Mouse (Mus musculus) adrenal gland, adult (tissue): ENCODE measurements around the gene Scaf1.
A peak's percentile ranks its signal among the peaks of the same experiment; 100 is the strongest.

Experiments used
- DNase-seq, 2 experiments: peaks; one replicate each; pipeline ENCODE4 v3.0.0; 2022 to 2023; ENCODE audit warnings: low spot score in 1 of 2; ENCODE audit not compliant: inconsistent age in 2 of 2

Scaf1 gene

GRCm38 (mm10) chr7:45015957-45016612 lies at the start of gene Scaf1:
Gene Scaf1 (minus strand): TSS chr7:45016363.
- DNase-seq: peak; percentile 100

DNA sequence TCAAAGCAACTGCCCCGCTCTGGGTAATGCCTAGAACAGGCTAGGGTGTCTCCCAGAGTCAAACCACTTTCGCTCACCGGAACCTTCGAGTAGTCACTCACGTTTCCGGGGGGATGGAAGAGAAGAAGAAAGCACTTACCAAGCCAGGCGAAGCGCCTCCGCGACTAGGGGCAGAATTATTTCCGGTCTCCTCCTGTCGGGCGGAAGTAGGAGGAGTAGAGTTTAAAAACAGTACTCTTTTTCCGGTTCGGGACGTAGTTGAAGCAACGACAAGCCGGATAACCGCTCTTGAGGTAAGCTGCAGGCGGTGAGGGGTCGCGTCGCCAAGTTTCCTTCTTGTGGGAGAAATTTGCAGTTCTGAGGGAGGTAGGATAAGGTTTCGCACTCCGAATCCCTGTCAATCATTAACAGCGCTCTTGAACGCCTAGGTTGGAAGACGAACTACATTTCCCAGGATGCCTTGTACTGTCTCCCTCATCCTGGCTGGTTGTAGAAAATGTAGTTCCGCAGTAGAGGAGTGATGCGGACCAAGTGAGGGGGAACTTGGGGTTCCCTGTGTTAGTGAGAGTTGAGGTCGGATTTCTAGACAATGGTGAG lies 46.2 kb upstream of the Scaf1 start, which contains the start of the genes Nosip and Prrg2:
Nosip (plus strand) TSS at position 191 of the 597 bp plus-strand sequence.
Prrg2 (minus strand) TSS at position 439 of the 597 bp plus-strand sequence.
- DNase-seq: peak; percentile 95 to 99

GRCm38 (mm10) chr7:45061532-45062075 lies 45.4 kb upstream of the Scaf1 start:
- peak; percentile 51 to 75 for DNase-seq

DNA sequence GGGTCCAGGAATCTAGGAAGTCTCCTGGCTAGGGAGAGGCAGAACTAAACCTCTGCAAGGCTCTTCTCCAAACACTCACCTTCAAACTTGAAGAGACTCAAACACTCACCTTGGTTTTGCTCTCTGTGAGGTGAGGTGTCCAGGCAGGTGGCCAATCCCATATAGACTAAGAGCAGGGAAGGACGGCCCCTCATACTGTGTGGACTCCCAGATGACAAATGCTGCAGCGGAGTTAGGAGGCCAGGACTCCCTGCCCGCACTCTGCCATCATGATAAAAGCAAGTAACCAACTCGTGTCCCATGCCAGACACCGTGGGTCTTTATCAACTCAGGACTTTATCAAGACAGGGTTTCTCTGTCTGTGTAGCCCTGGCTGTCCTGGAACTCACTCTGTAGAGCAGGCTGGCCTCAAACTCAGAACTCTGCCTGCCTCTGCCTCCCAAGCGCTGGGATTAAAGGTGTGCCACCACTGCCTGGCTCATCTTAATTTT lies 44.5 kb upstream of the Scaf1 start:
- DNase-seq: no peak

DNA sequence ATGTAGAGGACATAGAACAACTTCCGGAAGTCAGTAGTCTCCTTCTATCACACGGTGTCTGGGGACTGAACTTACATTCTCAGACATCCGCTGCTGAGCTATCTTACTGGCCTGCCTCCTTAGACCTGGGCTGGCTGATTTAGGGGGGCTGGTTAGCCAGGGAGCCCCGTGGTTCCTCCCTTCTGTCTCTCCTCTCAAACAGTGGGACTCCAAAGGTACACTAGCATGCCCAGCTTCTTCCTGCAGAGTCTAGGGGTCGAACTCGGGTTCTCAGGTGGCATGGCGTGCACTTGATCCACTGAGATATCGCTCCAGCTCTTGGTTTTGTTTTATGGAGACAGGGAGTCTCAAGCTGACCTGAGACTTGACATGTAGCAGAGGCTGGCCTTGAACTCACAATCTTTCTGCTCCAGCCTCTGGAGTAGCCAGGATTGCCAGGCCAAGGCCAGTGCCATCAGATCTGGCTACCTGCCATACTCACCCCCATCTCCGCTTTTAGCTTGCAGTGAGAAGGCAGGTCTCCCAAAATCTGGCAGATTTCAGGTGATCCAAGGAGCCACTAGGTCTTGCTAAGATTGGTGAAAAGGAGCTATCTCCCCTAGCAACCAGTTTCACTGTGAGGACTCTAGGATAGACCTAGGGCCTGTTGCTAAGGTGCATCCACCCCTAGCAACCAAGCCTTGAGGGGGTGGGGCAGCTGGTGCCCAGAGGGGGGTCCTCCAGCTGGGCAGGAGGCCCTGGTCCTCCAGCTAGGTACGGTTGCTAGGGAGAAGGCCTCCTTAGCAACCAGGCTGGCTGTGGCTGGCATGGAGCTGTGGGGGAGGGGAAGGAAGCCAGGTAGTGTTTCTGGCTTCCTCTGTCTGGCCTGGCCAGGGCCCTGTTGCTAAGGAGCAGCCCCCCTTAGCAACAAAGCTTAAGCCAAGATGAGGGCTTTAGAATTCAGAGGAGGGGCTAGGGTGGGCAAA lies 42.7 kb upstream of the Scaf1 start:
- DNase-seq: peak; percentile 59 to 71

- DNase-seq: peak; percentile 31 to 65
Observed at GRCm38 (mm10) chr7:45056972-45057348, 40.8 kb upstream of the Scaf1 start.

GRCm38 (mm10) chr7:45056329-45056971 lies 40.3 kb upstream of the Scaf1 start:
- DNase-seq: peak in 1 of 2 experiments; percentile 50

DNA sequence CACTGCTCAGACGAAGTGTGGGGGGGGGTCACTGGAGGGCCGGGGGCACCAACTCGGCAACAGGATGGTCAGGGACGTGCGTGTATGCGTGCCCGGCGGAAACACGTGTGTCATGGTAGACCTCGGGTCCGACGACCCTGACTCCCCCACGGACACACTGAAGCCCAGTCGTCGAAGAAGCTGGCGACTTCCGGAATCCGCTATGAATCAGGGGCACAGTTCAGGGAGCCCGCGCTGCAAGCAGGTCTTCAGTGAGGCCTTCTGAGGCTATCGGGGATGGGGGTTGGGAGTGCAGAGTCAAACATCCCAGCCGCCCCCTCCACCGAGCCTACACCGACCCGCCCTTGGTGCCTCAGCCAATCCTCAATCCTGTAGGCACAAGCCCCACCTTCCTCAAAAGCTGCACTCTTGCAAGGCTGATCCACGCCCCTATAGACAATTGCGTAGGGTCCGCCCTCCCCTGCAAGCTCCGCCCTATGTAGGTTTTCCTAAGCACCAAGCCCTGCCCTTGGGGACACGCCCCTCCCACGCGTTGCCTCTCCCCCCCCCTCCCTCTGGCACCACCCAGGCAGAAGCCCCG lies 37.9 kb upstream of the Scaf1 start:
- peak; percentile 98 for DNase-seq

- peak; percentile 90 to 95 for DNase-seq
Observed at GRCm38 (mm10) chr7:45053117-45053930, 37.2 kb upstream of the Scaf1 start.

DNA sequence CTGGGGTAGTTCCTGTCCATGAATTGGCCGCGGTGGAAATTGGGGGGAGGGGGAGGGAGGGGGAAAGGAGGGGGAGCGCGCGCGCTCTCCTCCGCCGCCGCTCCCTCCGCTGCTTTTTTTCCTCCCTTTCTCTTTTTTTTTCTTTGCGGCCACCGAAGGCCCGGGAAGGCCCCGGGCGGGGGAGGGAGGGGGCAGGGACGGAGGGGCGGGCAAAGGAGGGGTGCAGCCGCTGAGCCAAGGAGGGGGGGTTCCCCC lies 36.6 kb upstream of the Scaf1 start, which contains the start of gene Prr12:
Prr12 (minus strand) TSS at position 20 of the 255 bp plus-strand sequence.
- DNase-seq: no peak

DNA sequence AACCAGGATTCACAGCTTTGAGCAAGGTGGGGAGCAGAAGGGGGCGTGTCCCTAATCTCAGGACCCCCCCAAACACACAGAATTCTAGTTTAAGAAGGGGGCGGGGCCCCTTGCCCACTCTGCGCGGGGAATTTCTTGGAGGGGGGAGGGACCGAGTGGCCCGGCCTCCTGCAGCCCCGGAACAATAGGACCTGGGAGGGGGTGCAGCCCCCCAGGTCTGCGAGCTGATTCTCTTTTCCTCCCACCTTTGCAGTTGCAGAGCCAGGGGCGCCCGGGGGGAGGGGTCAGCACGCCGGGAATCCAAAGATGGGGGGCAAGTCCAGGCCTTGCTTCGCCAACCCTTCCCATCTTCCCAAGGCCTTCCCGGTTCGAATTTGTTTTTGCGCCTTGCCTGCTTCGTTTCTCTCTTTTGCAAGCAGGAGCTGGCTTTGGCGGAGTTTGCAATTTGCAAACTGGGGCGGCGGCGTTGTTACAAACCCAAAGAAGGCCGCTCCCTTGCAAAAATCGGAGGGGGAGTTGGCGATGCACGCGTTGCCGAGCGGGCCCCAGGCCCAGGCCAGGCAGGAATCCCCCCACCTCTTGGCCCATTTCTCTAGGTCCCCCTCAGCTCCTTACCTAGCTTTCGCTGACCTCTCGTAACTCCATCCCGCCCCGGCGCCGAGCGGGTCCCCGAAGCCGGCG lies 36.2 kb upstream of the Scaf1 start:
- DNase-seq: peak; percentile 66 to 87

- DNase-seq: peak; percentile 29 to 72
Observed at GRCm38 (mm10) chr7:45051601-45051974, 35.4 kb upstream of the Scaf1 start.

- peak; percentile 85 to 90 for DNase-seq
Observed at GRCm38 (mm10) chr7:45050945-45051600, 34.9 kb upstream of the Scaf1 start.

GRCm38 (mm10) chr7:45048923-45049657 lies 32.9 kb upstream of the Scaf1 start:
- DNase-seq: no peak

GRCm38 (mm10) chr7:45048001-45048890 lies 32.1 kb upstream of the Scaf1 start:
- DNase-seq: no peak

GRCm38 (mm10) chr7:45047491-45047890 lies 31.3 kb upstream of the Scaf1 start:
- no peak for DNase-seq

DNA sequence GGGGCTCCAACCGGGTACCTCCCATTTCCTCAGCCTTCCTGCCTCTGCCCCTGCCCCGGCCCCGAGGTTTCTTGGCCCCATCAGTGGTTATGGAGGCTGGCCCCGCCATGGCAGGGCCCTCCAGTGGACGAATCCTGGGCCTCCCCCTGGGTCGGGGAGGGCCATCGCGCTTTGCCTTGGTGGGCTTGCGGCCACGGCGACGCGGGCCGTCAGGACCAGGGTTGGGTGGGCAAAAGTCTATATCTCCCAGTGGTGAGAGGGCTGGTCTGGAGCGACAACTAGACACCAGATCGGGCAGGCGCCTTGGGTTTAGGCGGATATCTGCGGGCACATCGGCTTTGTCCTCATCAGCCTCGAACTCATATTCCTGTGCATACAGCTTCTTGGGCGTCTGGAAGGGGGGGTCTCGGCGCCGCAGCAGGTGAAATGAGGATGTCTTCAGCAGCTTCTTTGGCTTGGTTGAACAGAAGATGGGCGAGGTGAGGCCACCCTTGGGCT lies 30.7 kb upstream of the Scaf1 start:
- no peak for DNase-seq
